Mouse (Mus musculus) kidney, adult 9 months (tissue): Measurements from ENCODE around the gene Fgf22.
A peak's percentile ranks its signal among the peaks of the same experiment; 100 is the strongest.

ENCODE experiments used
- DNase-seq: peaks from one replicate; pipeline ENCODE4 v3.0.0; 2022

The Fgf22 gene

DNA sequence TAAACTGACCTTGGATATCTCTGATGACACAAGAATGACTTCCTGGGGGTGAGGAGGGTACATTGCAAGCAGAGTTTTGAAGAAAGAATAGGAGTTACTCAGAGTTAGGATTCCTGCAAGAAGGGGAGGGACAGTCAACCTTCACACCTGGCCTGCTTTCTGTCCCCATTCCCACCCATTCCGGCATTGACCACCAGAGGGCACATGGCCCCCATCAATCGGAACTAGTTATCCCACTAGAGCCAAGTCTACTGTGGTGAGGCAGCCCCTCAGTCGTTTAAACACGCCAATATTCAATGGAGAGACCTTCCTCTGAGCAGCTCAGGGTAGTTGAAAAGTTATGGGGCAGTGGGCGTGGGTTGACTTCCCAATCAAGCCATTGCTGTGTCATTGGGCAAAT lies 13.5 kb downstream of the Fgf22 start:
- DNase-seq: peak; percentile 88

- peak; percentile 81 for DNase-seq
Observed at GRCm38 (mm10) chr10:79769329-79769728, 14.5 kb downstream of the Fgf22 start.

DNA sequence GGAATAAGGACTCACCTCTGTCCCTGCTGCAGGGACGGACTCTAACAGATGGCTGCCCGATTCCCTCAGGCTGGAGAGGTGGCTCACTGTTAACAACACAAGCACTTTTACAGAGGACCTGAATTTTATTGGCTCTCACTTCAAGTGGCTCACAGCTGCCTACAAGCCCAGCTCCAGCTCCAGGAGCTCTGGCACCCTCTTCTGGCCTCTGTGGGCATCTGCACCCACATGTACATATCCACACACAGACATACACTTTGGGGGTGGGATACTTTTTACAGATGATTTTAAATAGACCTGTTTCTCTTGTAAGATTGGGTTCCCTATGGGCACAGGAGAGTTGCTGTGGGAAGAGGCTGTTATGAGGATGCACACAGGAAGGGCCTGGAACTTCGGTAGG lies 17.4 kb downstream of the Fgf22 start:
- DNase-seq: no peak

DNA sequence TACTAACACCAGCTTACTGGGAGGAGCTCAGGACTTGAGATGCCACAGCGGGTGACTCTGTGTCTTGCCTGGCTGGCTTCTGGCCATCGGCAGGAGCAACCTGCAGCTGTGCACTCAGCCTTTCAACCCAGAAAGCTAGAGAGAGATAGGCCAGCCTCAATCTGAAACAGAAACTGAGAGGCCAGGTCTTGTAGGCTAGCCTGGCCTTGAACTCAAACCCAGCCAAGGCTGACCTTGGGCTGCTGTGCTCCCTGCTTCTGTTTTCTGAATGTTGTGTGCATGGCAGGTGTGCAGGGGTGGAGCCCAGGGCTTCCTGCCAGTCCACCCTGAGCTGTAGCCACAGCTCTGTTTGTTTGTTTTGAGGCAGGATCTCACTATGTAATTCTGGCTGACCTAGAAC lies 18.3 kb downstream of the Fgf22 start:
- DNase-seq: no peak

DNA sequence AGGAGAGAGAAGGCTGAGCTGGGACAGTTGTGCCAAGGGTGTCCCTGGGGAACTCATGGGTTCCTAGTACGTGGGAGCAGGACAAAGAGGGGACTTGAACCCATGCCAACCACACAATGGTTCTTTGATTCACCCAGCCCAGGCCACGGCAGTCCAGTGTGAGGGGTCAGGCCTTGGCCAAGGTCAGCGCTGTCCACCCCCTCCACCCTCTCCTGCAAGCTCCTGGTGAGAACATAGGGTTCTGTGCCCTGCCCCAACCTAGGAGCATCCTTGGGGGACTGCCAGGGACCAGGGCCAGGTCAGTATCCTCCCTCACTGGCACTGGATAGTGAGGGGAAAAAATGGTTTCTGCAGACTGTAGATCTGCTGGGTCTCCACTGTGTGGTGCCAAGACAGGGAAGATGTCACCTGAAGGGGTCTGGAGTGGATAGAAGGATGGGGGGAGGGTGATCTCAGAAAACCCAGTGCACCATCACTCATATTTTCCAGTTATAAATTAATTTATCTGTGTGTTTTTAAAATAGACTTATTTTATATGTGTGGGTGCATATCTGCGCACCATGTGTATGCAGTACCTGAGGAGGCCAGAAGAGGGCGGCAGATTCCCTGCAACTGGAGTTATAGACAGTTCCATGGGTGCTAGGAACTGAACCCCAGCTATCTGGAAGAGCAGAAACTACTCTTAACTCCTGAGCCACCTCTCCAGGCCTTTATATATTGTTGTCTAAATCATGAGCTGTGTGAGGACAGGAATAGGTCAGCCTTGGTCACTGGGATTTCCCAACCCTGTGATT lies 19.8 kb downstream of the Fgf22 start:
- DNase-seq: no peak

GRCm38 (mm10) chr10:79777103-79777531 lies 22.2 kb downstream of the Fgf22 start, which contains the start of gene Fstl3:
Fstl3 (plus strand) TSS chr10:79777272.
- DNase-seq: no peak

- DNase-seq: no peak
Observed at GRCm38 (mm10) chr10:79778006-79778405, 23.1 kb downstream of the Fgf22 start.

DNA sequence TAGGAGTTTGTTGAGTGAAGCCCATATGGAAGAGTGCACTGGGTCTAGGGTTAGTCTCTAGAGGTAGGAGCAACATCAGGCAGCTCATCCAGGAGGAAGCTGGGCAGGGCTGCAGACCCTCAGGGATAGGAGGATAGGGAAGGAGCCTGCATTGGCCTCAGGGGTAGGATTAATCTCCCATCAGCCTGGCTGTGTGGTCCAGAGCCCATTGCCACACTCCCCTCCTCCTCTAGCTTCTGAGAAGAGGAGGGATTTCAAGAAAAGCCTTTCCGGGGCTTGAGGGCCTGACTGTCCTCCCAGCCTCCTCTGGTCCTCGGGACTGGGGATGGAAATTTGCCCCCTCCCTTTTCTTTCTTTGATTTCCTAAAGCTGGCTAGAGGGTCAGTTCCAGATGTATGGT lies 24.3 kb downstream of the Fgf22 start:
- DNase-seq: no peak

DNA sequence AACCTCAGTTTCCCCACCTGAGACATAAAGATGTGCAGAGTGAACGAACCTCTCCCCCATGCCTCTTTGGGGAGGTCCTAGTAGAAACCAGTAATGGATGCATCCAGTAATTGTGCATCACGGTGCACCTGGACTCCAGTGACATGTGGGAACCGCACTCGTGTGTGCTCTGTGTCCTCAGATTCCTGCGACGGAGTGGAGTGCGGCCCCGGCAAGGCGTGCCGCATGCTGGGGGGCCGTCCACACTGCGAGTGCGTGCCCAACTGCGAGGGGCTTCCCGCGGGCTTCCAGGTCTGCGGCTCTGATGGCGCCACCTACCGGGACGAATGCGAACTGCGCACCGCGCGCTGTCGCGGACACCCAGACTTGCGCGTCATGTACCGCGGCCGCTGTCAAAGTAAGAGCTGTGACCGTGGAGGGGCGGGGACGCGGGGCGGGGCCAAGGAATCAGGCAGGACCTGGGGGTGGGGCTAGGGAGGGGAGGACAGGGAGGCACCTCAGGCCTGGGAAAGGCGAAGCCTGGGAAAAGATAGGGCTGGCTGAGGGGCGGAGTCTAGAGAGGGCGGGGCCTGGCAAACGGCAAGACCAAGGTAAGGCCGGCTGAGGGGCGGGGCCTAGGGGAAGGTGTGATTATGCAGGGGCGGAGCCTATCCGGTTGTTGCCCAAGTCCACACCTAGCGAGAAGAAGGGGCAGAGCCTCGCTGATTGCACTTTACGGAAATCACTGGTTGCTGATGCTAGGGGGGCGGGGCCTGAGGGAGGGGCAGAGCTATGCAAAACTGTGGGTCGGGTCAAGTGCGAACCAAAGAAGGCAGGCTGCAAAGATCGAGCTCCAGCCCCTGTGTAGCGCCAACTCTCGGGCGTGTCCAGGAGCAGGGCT lies 25.1 kb downstream of the Fgf22 start:
- DNase-seq: peak; percentile 100

DNA sequence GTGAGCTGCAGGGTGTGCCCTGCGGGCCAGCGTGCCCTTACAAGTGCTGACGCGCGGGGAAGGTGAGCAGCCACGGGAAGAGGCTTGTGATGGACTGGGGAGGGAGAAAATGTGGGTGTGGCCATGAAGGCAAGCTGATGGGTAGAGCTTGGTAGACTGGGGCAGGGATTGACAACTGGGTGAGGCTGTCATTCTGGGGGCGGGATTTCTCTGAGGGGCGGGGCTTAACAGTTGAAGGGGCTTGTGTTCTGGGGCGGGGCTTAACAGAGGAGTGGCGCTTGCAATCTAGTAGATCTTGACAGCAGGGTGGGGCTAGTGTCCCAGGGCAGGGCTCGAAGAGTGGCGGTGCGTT lies 25.8 kb downstream of the Fgf22 start:
- DNase-seq: no peak

DNA sequence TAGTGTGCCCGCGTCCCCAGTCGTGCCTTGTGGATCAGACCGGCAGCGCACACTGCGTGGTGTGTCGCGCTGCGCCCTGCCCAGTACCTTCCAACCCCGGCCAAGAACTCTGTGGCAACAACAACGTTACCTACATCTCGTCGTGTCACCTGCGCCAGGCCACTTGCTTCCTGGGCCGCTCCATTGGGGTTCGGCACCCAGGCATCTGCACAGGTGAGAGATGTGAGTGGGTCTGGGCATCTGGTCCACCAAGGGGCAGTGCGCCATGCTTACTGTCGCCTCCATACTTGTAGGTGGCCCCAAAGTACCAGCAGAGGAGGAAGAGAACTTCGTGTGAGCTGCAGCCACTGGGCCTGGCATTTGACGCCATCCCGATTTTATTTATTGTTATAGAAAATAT lies 26.3 kb downstream of the Fgf22 start:
- DNase-seq: no peak

DNA sequence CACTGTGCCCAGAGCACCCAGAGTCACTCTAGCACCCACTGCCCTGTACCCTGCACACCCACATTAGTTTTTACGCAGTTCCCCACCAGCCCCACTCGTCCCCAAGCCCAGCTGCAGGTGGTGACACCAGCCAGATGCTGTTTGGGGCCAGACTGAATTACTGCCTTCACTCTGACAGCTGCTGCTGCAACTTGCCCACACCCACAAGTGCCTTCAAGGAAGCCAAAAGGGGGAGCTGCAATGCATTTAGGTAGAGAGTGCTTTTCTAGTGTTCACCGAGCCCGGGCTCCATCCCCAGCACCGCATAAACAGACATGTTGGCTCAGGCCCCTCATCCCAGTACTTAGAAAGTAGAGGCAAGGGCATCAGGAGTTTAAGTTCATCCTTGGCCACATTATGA lies 27.1 kb downstream of the Fgf22 start:
- no peak for DNase-seq

DNA sequence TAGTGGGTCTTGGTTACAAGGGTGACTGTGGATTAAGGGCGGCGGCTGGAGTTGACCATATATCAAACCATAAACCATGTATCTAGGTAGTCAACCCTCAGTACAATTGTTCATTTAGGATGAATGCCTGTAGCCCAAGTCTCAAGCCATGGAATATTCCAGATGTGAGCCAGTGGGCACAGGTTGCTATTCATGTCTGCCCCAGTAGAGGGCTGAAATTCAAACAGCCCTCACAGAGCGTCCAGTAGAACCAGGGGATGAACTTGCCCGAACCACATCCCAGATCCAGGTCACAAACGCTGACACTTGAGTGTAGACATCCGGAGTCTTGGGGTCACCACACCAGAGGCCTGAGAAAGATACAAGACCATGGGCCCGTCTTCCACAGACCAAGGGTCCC lies 28.2 kb downstream of the Fgf22 start:
- DNase-seq: no peak

- no peak for DNase-seq
Observed at GRCm38 (mm10) chr10:79783920-79784800, 29.3 kb downstream of the Fgf22 start.

GRCm38 (mm10) chr10:79788386-79789158 lies 33.7 kb downstream of the Fgf22 start:
- peak; percentile 89 for DNase-seq

DNA sequence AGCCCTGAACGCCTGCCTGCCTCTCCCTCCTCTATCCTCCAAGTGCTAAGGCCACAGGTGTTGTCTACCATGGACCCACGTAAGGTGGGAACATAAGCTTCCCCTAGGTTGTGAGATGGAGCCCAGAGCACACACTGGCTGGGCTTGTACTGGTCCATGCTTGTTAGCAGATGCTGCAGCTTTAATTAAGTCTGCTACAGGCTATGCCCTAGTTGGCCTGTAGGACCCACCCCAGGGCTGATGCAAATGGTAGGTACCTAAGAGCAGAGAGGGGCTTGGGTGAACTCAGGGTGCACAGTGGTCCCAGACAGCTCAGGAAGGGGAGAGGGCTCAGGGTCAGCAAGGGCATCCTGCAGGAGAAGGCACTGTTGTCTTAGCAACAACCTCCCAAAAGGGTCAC lies 34.7 kb downstream of the Fgf22 start:
- no peak for DNase-seq

- no peak for DNase-seq
Observed at GRCm38 (mm10) chr10:79790861-79791260, 36.0 kb downstream of the Fgf22 start, which contains the start of gene Prss57. Prss57 (minus strand) TSS chr10:79790961.

DNA sequence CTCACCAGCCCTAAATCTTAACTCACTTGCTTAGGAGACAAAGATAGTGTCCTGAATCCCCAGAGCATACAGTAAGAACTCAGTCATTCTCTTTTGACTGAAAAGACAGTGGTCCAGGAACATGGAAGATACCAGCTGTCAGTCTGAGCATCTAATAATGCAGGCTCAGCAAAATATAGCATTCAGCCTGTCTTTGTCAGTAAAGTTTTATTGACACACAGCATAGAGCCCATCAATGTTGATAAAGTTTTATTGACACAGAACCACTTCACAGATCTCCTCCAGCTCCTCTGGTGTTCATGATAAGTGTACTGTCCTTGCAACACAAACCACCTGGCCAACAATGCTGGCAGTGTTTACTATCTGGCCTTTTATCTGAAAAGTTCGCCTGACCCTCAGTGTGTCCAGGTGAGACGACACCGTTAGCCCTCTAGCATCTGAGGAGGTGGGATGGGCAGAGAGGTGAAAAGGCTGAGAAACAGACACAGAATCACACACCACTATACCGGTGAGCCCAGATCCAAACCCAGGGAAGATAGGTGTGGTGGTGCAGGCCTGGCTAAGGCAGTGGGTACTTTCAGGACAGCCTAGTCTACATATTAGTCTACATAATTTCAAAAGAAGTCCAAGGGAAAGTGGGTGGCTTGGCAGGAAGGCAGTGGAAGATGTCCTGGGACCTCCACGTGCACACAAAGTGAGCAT lies 37.6 kb downstream of the Fgf22 start:
- DNase-seq: no peak

DNA sequence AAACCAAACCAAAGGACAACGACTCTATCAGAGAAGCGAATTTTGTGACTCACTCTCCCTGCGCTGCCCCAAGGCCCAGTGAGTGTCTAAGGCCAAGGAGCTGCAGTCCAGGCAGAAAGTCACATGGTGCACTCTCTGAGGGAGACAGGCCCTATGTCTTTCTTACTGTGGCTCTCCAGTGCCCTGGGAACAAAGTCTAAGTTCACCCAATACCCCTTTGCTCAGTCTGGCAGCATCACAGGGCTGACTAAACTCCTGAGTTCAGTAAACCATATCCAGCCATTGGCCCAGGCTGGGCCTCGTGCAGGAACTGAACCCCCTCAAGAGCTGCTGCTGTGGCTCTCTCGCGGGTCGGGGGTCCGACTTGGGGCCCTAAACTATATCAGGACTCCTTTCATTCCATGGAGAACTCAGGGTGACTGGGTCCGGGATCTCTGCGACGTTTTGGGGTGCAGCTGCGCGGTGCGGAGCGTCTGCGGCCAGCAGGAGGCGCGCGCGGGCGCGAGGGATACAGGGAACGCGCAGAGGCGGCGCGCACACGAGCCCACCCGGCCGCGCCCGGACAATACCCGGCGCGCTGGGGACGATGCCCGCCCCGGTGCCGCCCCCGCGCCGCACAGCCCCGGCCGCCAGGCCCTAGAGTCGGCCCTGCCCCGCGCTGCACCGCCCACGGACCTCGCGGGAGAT lies 38.3 kb downstream of the Fgf22 start, which contains the start of gene Palm:
Gene Palm, plus strand, starts transcription at position 522 of the 687 bp plus-strand sequence.
- peak; percentile 93 for DNase-seq

- peak; percentile 49 for DNase-seq
Observed at GRCm38 (mm10) chr10:79793738-79794490, 39.0 kb downstream of the Fgf22 start.
